Comparison of ENCODE assay signal across 16 mouse cellular contexts in the genomic region with DNA sequence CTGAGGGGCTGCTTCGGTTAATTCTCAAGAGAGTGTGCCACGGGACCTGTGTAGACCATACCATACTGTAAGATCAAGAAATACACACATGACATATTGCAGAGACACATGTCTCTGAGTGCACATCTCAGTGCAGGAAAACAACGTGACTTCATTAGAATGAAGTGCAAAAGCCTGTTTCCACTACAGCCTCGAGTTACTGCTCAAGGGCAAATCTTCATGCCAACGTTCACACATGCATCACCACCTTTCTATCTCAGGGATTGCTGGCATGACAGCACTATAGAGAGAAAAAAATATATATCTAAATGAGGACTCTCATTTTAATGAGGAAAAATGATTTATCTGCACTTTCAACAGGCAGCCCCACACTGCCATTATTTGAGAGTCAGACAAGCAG. TPM values are rescaled to one million over a fixed set of nuclear protein-coding genes. Genes with fewer than 3 reads are reported as not detected.
DNase-seq lines count a peak whose midpoint lies in the region; ATAC-seq and TF ChIP-seq lines count a peak whose summit lies in the region.
"Had no signal": no experiment of that assay in that cellular context is flagged by ENCODE, and none has a peak within 500 bp of the region (broad histone marks: within the 10 kb centered on the region; RNA-seq: fewer than 3 reads in every experiment).

No protein-coding gene starts in this region.

- H3K27me3 ChIP-seq in heart, embryonic 14.5 days (ENCODE audit: control insufficient read depth, insufficient read depth, low read length): no peaks in the 10 kb centered on the region
- H3K27me3 ChIP-seq in stomach, embryonic 15.5 days (replicated peaks): no peaks in the 10 kb centered on the region
- no peaks in the 10 kb centered on the region for H3K27me3 ChIP-seq in stomach, postnatal 0 days (ENCODE audit: control insufficient read depth, insufficient read depth, low read length)
- H3K27me3 ChIP-seq in midbrain, embryonic 13.5 days: no peaks in the 10 kb centered on the region
- H3K27me3 ChIP-seq: limb, embryonic 12.5 days had no signal

- peak overlapping the region; percentile 44 for H3K4me2 ChIP-seq in heart, embryonic 14.5 days (ENCODE audit: low read length)
- H3K4me2 ChIP-seq in stomach, embryonic 15.5 days: no peak overlapping the region
- no peak overlapping the region for H3K4me2 ChIP-seq in stomach, postnatal 0 days (replicated peaks; ENCODE audit: low read depth)
- no peak overlapping the region for H3K4me2 ChIP-seq in midbrain, embryonic 13.5 days (replicated peaks)
- H3K4me2 ChIP-seq: limb, embryonic 12.5 days had no signal

- TF ChIP-seq CTCF in stomach, postnatal 0 days (IDR thresholded peaks at IDR 0.05; ENCODE audit: low read depth): no peak

- no peak for ATAC-seq in heart, embryonic 14.5 days (ENCODE audit: insufficient number of reproducible peaks, insufficient read depth, low FRiP score, low read depth)
- ATAC-seq in stomach, embryonic 15.5 days (ENCODE audit: insufficient read depth, low FRiP score, low read depth): no peak
- ATAC-seq in stomach, postnatal 0 days (ENCODE audit: low FRiP score, low TSS enrichment): no peak
- no peak for ATAC-seq in midbrain, embryonic 13.5 days
- ATAC-seq in erythroblast, adult 5-6 weeks (replicated peaks; ENCODE audit: low FRiP score, poor library complexity, severe bottlenecking): no peak
- ATAC-seq: lung, postnatal 0 days had no signal

- no peaks in the 10 kb centered on the region for H3K36me3 ChIP-seq in heart, embryonic 14.5 days (ENCODE audit: control insufficient read depth, insufficient read depth, low read length)
- no peaks in the 10 kb centered on the region for H3K36me3 ChIP-seq in stomach, embryonic 15.5 days
- no peaks in the 10 kb centered on the region for H3K36me3 ChIP-seq in stomach, postnatal 0 days (ENCODE audit: control insufficient read depth, insufficient read depth, low read length)
- no peaks in the 10 kb centered on the region for H3K36me3 ChIP-seq in midbrain, embryonic 13.5 days
- H3K36me3 ChIP-seq: embryonic facial prominence, embryonic 10.5 days; limb, embryonic 12.5 days had no signal

- DNase-seq in heart, adult 18-20 months: no peak
- DNase-seq in stomach, postnatal 0 days (ENCODE audit: low spot score): no peak
- DNase-seq in right cerebral cortex, postnatal 10 days (ENCODE audit: low spot score in 2 of 2): no peak
- DNase-seq in cerebellum, postnatal 10 days: no peak
- DNase-seq: B cell, adult 2 months; thymus, postnatal 36 days had no signal

- WGBS in heart, embryonic 14.5 days: 69% methylated on average over 5 of the region's 5 CpGs
- WGBS in stomach, embryonic 15.5 days: 71% methylated on average over 5 of the region's 5 CpGs
- 68% methylated on average over 5 of the region's 5 CpGs for WGBS in stomach, postnatal 0 days
- WGBS in midbrain, embryonic 13.5 days: 82% methylated on average over 5 of the region's 5 CpGs

- H3K4me3 ChIP-seq in heart, embryonic 14.5 days (ENCODE audit: control insufficient read depth in 1 of 2, insufficient read depth in 1 of 2, low read depth in 1 of 2, low read length in 2 of 2): no peak overlapping the region
- H3K4me3 ChIP-seq in stomach, embryonic 15.5 days (replicated peaks): no peak overlapping the region
- H3K4me3 ChIP-seq in stomach, postnatal 0 days (ENCODE audit: low read depth, low read length): no peak overlapping the region
- H3K4me3 ChIP-seq in midbrain, embryonic 13.5 days (replicated peaks): no peak overlapping the region
- H3K4me3 ChIP-seq: embryonic facial prominence, embryonic 10.5 days; limb, embryonic 12.5 days had no signal

- H3K9me3 ChIP-seq in heart, embryonic 14.5 days (ENCODE audit: control insufficient read depth, low read length): no peaks in the 10 kb centered on the region
- no peaks in the 10 kb centered on the region for H3K9me3 ChIP-seq in stomach, embryonic 15.5 days
- H3K9me3 ChIP-seq in stomach, postnatal 0 days (ENCODE audit: control insufficient read depth, low read length): no peaks in the 10 kb centered on the region
- no peaks in the 10 kb centered on the region for H3K9me3 ChIP-seq in midbrain, embryonic 13.5 days
- H3K9me3 ChIP-seq: embryonic facial prominence, embryonic 10.5 days; limb, embryonic 12.5 days had no signal

- no peak for TF ChIP-seq EP300 in stomach, postnatal 0 days (optimal IDR thresholded peaks at IDR 0.05)

- H3K9ac ChIP-seq in heart, embryonic 14.5 days (ENCODE audit: low read length): no peak overlapping the region
- H3K9ac ChIP-seq in stomach, embryonic 15.5 days: no peak overlapping the region
- no peak overlapping the region for H3K9ac ChIP-seq in stomach, postnatal 0 days (ENCODE audit: low read length)
- no peak overlapping the region for H3K9ac ChIP-seq in midbrain, embryonic 13.5 days (replicated peaks)
- H3K9ac ChIP-seq: liver, embryonic 14.5 days had no signal

- H3K27ac ChIP-seq in heart, embryonic 14.5 days (replicated peaks in 1 of 2; ENCODE audit: control insufficient read depth in 1 of 2, insufficient read depth in 1 of 2, low read depth in 2 of 2, low read length in 2 of 2): no peak overlapping the region
- 0 out of 2 replicates have a peak overlapping the region, but pooled peaks have one; percentile 31 for H3K27ac ChIP-seq in stomach, embryonic 15.5 days
- H3K27ac ChIP-seq in stomach, postnatal 0 days (replicated peaks): no peak overlapping the region
- H3K27ac ChIP-seq in midbrain, embryonic 13.5 days: peak overlapping the region; percentile 84
- H3K27ac ChIP-seq: limb, embryonic 12.5 days; liver, embryonic 14.5 days had no signal

- H3K4me1 ChIP-seq in heart, embryonic 14.5 days (ENCODE audit: control insufficient read depth in 2 of 2, insufficient read depth in 2 of 2, low read length in 2 of 2): peaks cover 5 to 16% of the 10 kb centered on the region in 2 experiments; a peak in 3 of 4 replicates
- H3K4me1 ChIP-seq in stomach, embryonic 15.5 days: peaks cover 5% of the 10 kb centered on the region; the same call in 1 of the 2 replicates
- no peaks in the 10 kb centered on the region for H3K4me1 ChIP-seq in stomach, postnatal 0 days (replicated peaks; ENCODE audit: control insufficient read depth, insufficient read depth)
- H3K4me1 ChIP-seq in midbrain, embryonic 13.5 days (replicated peaks): peaks cover 13% of the 10 kb centered on the region

RNA-seq across cellular contexts. Expression of gene Sox11, which starts 14.2 kb away (rescaled TPM):
- 17.6 and 19.2 TPM in 2 replicates for polyA plus RNA-seq in heart, embryonic 14.5 days (2014; fragmentation: Nextera tagmentation; extraction: Ambion mirVana)
- not detected for total RNA-seq in heart, adult 18-20 months (2021)
- polyA plus RNA-seq in stomach, embryonic 15.5 days (2015; fragmentation: Nextera tagmentation; extraction: Ambion mirVana): 30.8 and 35.7 TPM in 2 replicates
- 3.3 and 3.4 TPM in 2 replicates for polyA plus RNA-seq in stomach, postnatal 0 days (2015; fragmentation: Nextera tagmentation; extraction: Ambion mirVana)
- polyA plus RNA-seq in midbrain, embryonic 13.5 days (2015; fragmentation: Nextera tagmentation; extraction: Ambion mirVana): 748 and 776 TPM in 2 replicates
- not detected in 2 replicates for total RNA-seq in erythroblast, adult 5-6 weeks (2015; ENCODE audit: low replicate concordance)
- 0.14 TPM in 1 of 2 replicates, not detected in the other for total RNA-seq in erythroblast, adult 5-6 weeks (2017; ENCODE audit: low replicate concordance)
- total RNA-seq: granulocyte monocyte progenitor cell, adult 5-6 weeks; megakaryocyte, adult 5-6 weeks had no signal

Comparison
In these comparisons a context has a peak if more than half of its experiments do, and no peak if none do; other contexts are left out.
1. H3K27ac ChIP-seq: peak in stomach, embryonic 15.5 days (single experiment) and midbrain, embryonic 13.5 days (single experiment); none in heart, embryonic 14.5 days (0 of 2) and stomach, postnatal 0 days (single experiment).
2. RNA of gene Sox11, which starts 14.2 kb away (polyA plus RNA-seq): 748 to 776 TPM in midbrain, embryonic 13.5 days; 30.8 to 35.7 TPM in stomach, embryonic 15.5 days, 17.6 to 19.2 TPM in heart, embryonic 14.5 days and 3.3 to 3.4 TPM in stomach, postnatal 0 days; every median in the first group is over 10 times any median in the second.